Mouse (Mus musculus): Measurements from ENCODE around the gene Gm20388. TPM values are rescaled to one million over a fixed set of nuclear protein-coding genes. Genes with fewer than 3 reads are reported as not detected.

Gene Gm20388
- total and polyA plus RNA-seq, 2 experiments from 2014 or later, result 17.3 TPM; not detected in 1

DNA sequence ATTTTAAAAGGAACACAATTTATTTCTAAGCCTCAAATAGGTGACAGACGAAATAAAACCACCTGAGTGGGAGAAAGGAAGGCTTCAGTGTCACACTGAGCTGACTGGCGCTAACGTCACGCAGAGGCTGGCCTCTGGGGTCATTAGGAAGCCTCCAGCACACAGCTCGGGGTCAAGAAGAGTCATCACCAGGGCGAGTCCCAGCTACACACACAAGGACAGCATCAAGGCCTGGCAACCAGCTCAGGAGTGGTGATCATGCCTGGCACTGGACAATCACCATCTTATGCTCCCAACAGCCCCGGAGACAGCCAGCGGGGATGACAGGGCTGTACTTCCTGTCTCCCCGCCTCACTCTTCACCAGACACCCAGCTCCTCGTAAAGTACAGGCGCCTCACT, 1647.1 kb downstream of the Gm20388 start:
- H3K27ac ChIP-seq (ENCODE audit: low read depth), result no peak overlapping the region
- no peak for DNase-seq (ENCODE audit: low spot score)
- no peak for ATAC-seq (ENCODE audit: insufficient read depth, low read depth)
- TF ChIP-seq CTCF (IDR thresholded peaks at IDR 0.05; ENCODE audit: low read depth) (no peak), EP300 (IDR thresholded peaks at IDR 0.05; ENCODE audit: low read depth) (no peak)
- H3K4me1 ChIP-seq (ENCODE audit: control insufficient read depth, insufficient read depth), result peaks cover 7% of the 10 kb centered on the region
- no peak overlapping the region for H3K4me3 ChIP-seq (ENCODE audit: low read depth, low read length)
- H3K36me3 ChIP-seq (replicated peaks; ENCODE audit: control insufficient read depth, insufficient read depth, low read length), result peaks cover 52% of the 10 kb centered on the region
- H3K27me3 ChIP-seq (ENCODE audit: control insufficient read depth, insufficient read depth, low read length), result no peaks in the 10 kb centered on the region
- WGBS, result 81% methylated on average over 11 of the region's 11 CpGs
- no peak overlapping the region for H3K9ac ChIP-seq (replicated peaks; ENCODE audit: low read depth, low read length)
- H3K9me3 ChIP-seq (replicated peaks; ENCODE audit: control insufficient read depth, low read length), result no peaks in the 10 kb centered on the region
- no peak overlapping the region for H3K4me2 ChIP-seq (ENCODE audit: low read depth, low read length)

DNA sequence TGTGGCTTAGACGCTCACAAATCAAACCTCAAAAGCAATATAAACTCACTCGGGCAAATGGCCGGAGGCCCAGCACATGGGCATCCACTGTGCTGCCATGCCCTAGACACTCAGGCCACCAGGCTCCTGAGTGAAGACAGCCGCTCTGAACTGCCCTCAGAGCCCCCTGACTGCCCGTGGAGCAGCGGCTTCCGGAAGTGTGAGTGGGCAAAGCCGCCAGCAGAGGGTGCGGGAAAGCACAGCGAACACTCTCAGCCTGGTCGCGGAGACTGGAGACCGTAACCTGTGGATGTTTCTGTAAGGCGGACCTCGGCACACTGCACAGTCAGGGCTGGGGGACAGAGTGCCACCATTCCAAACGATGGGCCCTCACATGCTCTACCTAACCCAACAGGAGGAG, 1647.9 kb downstream of the Gm20388 start:
- Histone ChIP-seq H3K36me3 (replicated peaks; ENCODE audit: control insufficient read depth, insufficient read depth, low read length) (peaks cover 45% of the 10 kb centered on the region), H3K4me3 (ENCODE audit: low read depth, low read length) (no peak overlapping the region), H3K9ac (replicated peaks; ENCODE audit: low read depth, low read length) (no peak overlapping the region), H3K4me1 (ENCODE audit: control insufficient read depth, insufficient read depth) (peaks cover 7% of the 10 kb centered on the region), H3K27ac (ENCODE audit: low read depth) (no peak overlapping the region), H3K9me3 (replicated peaks; ENCODE audit: control insufficient read depth, low read length) (no peaks in the 10 kb centered on the region), H3K27me3 (ENCODE audit: control insufficient read depth, insufficient read depth, low read length) (no peaks in the 10 kb centered on the region), H3K4me2 (ENCODE audit: low read depth, low read length) (no peak overlapping the region)
- DNase-seq (ENCODE audit: low spot score), result no peak
- WGBS, result 86% methylated on average over 16 of the region's 16 CpGs
- ATAC-seq (ENCODE audit: insufficient read depth, low read depth), result no peak
- TF ChIP-seq CTCF (IDR thresholded peaks at IDR 0.05; ENCODE audit: low read depth) (no peak), EP300 (IDR thresholded peaks at IDR 0.05; ENCODE audit: low read depth) (no peak)

GRCm38 (mm10) chr8:121559801-121560200, 1649.2 kb downstream of the Gm20388 start:
- no peak overlapping the region for H3K4me2 ChIP-seq (ENCODE audit: low read depth, low read length)
- H3K4me3 ChIP-seq (ENCODE audit: low read depth, low read length), result no peak overlapping the region
- H3K27me3 ChIP-seq (ENCODE audit: control insufficient read depth, insufficient read depth, low read length), result no peaks in the 10 kb centered on the region
- H3K4me1 ChIP-seq (ENCODE audit: control insufficient read depth, insufficient read depth), result peaks cover 7% of the 10 kb centered on the region
- 89% methylated on average over 12 of the region's 12 CpGs for WGBS
- DNase-seq (ENCODE audit: low spot score), result no peak
- H3K36me3 ChIP-seq (replicated peaks; ENCODE audit: control insufficient read depth, insufficient read depth, low read length), result peaks cover 38% of the 10 kb centered on the region
- TF ChIP-seq EP300 (IDR thresholded peaks at IDR 0.05; ENCODE audit: low read depth) (no peak), CTCF (IDR thresholded peaks at IDR 0.05; ENCODE audit: low read depth) (no peak)
- H3K27ac ChIP-seq (ENCODE audit: low read depth), result no peak overlapping the region
- no peak overlapping the region for H3K9ac ChIP-seq (replicated peaks; ENCODE audit: low read depth, low read length)
- H3K9me3 ChIP-seq (replicated peaks; ENCODE audit: control insufficient read depth, low read length), result no peaks in the 10 kb centered on the region
- no peak for ATAC-seq (ENCODE audit: insufficient read depth, low read depth)

DNA sequence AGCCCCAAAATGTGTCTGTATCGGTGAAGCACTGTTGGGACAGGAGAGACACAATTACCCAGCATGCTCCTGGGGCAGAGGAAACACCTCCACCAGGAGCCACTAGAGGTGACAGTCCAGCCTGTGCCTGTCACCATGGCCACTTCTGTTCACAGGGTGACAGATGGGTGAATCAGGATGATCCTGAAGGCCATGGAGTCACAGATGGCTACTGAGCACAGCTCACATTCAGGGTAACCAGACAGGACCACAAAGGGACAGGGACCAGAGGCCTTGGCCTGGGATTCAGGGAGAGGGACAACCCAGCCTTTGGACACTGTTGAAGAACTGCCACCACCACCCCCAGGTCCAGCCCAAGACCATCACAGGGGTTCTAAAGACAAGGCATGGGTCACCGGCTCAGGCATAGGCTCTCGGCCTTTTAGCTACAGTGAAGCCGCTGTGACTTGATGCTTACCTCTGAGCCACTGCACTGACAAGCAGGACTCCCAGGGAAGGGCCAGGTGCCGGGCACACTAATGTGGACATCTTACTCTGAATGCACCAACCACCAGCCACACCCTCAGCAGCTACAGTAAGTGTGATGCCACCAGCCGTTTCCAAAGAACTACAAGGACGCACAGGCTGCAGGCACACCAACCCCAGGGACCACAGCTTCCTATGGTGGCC, 1649.9 kb downstream of the Gm20388 start:
- Histone ChIP-seq H3K9ac (replicated peaks; ENCODE audit: low read depth, low read length) (no peak overlapping the region), H3K9me3 (replicated peaks; ENCODE audit: control insufficient read depth, low read length) (no peaks in the 10 kb centered on the region), H3K4me3 (ENCODE audit: low read depth, low read length) (no peak overlapping the region), H3K27me3 (ENCODE audit: control insufficient read depth, insufficient read depth, low read length) (no peaks in the 10 kb centered on the region), H3K4me1 (ENCODE audit: control insufficient read depth, insufficient read depth) (peaks cover 7% of the 10 kb centered on the region), H3K36me3 (replicated peaks; ENCODE audit: control insufficient read depth, insufficient read depth, low read length) (peaks cover 31% of the 10 kb centered on the region), H3K4me2 (ENCODE audit: low read depth, low read length) (no peak overlapping the region), H3K27ac (ENCODE audit: low read depth) (no peak overlapping the region)
- ATAC-seq (ENCODE audit: insufficient read depth, low read depth), result no peak
- TF ChIP-seq CTCF (IDR thresholded peaks at IDR 0.05; ENCODE audit: low read depth), result no peak
- no peak for TF ChIP-seq EP300 (IDR thresholded peaks at IDR 0.05; ENCODE audit: low read depth)
- no peak for DNase-seq (ENCODE audit: low spot score)
- 86% methylated on average over 7 of the region's 7 CpGs for WGBS

- peaks cover 26% of the 10 kb centered on the region for H3K36me3 ChIP-seq (replicated peaks; ENCODE audit: control insufficient read depth, insufficient read depth, low read length)
- H3K27ac ChIP-seq (ENCODE audit: low read depth), result peak overlapping the region; percentile 89
- ATAC-seq (ENCODE audit: insufficient read depth, low read depth), result no peak
- H3K9me3 ChIP-seq (replicated peaks; ENCODE audit: control insufficient read depth, low read length), result no peaks in the 10 kb centered on the region
- no peaks in the 10 kb centered on the region for H3K27me3 ChIP-seq (ENCODE audit: control insufficient read depth, insufficient read depth, low read length)
- 75% methylated on average over 16 of the region's 16 CpGs for WGBS
- no peak for TF ChIP-seq EP300 (IDR thresholded peaks at IDR 0.05; ENCODE audit: low read depth)
- no peak for TF ChIP-seq CTCF (IDR thresholded peaks at IDR 0.05; ENCODE audit: low read depth)
- H3K9ac ChIP-seq (replicated peaks; ENCODE audit: low read depth, low read length), result no peak overlapping the region
- no peak overlapping the region for H3K4me2 ChIP-seq (ENCODE audit: low read depth, low read length)
- H3K4me3 ChIP-seq (ENCODE audit: low read depth, low read length), result no peak overlapping the region
- peaks cover 7% of the 10 kb centered on the region for H3K4me1 ChIP-seq (ENCODE audit: control insufficient read depth, insufficient read depth)
- no peak for DNase-seq (ENCODE audit: low spot score)
Observed at GRCm38 (mm10) chr8:121561636-121562345, 1651.2 kb downstream of the Gm20388 start.
